Mouse (Mus musculus) ES-E14 (cell line): ENCODE measurements around the gene Cdc42bpg. TPM values are rescaled to one million over a fixed set of nuclear protein-coding genes. Genes with fewer than 3 reads are reported as not detected.

Experiments used
- DNase-seq: peaks from one replicate; pipeline ENCODE4 v3.0.0-alpha.2; 2013; ENCODE audit warnings: low read depth, low spot score
- H3K27ac ChIP-seq: 2 replicates; pipeline ENCODE4 v1.5.1; 2012; ENCODE audit warnings: low read depth, mild to moderate bottlenecking, low read length, moderate library complexity, mixed read lengths; ENCODE audit not compliant: poor library complexity, insufficient read depth, severe bottlenecking
- H3K36me3 ChIP-seq: 2 replicates; pipeline ENCODE4 v1.6.1; 2012; ENCODE audit warnings: mild to moderate bottlenecking, low read length, moderate library complexity, mixed read lengths; ENCODE audit not compliant: control insufficient read depth, poor library complexity, insufficient read depth, severe bottlenecking
- H3K4me1 ChIP-seq, 2 experiments: fragments of 150-350 bp in 1 of 2; sonication (generic) in 1 of 2; 2 replicates each; pipeline ENCODE4 v1.6.1; 2012; ENCODE audit warnings: low read length in 2 of 2, mild to moderate bottlenecking in 1 of 2, mixed read lengths in 1 of 2; ENCODE audit not compliant: control insufficient read depth in 2 of 2, insufficient read depth in 2 of 2, poor library complexity in 1 of 2
- H3K4me3 ChIP-seq, 2 experiments: fragments of 150-350 bp in 1 of 2; sonication (generic) in 1 of 2; 2 replicates each; pipeline ENCODE4 v1.5.1; 2012; ENCODE audit warnings: low read length in 2 of 2, low read depth in 1 of 2, mild to moderate bottlenecking in 1 of 2, mixed read lengths in 1 of 2; ENCODE audit not compliant: insufficient read depth in 1 of 2, poor library complexity in 1 of 2, severe bottlenecking in 1 of 2
- H3K9ac ChIP-seq: 2 replicates; pipeline ENCODE4 v1.6.1; 2012; ENCODE audit warnings: low read depth, mild to moderate bottlenecking, low read length, mixed read lengths; ENCODE audit not compliant: poor library complexity, insufficient read depth, severe bottlenecking
- H3K9me3 ChIP-seq: fragments of 150-350 bp; sonication (generic); 2 replicates; pipeline ENCODE4 v1.6.1; 2012; ENCODE audit warnings: low read depth, mild to moderate bottlenecking, low read length; ENCODE audit not compliant: control insufficient read depth, insufficient read depth
- CHD2 ChIP-seq: IDR thresholded peaks from 2 replicates; pipeline ENCODE4 v1.6.1; 2014; ENCODE audit warnings: mild to moderate bottlenecking, low read depth, low read length, inconsistent platforms
- HCFC1 ChIP-seq: IDR thresholded peaks from 2 replicates; pipeline ENCODE4 v1.6.1; 2012; ENCODE audit warnings: low read length, inconsistent platforms, borderline replicate concordance; ENCODE audit not compliant: insufficient read depth
- MAFK ChIP-seq: IDR thresholded peaks from 2 replicates; pipeline ENCODE4 v1.6.1; 2014; ENCODE audit warnings: mild to moderate bottlenecking, low read depth, low read length, inconsistent platforms; ENCODE audit not compliant: insufficient read depth
- ZC3H11A ChIP-seq: IDR thresholded peaks from 2 replicates; pipeline ENCODE4 v1.6.1; 2012; ENCODE audit warnings: low read depth, mild to moderate bottlenecking, inconsistent platforms, low read length, borderline replicate concordance
- ZNF384 ChIP-seq: IDR thresholded peaks from 2 replicates; pipeline ENCODE4 v1.6.1; 2012; ENCODE audit warnings: low read depth, low read length, inconsistent platforms
- in situ Hi-C, 2 experiments: fragments of 600-800 bp; cut with MboI; formaldehyde crosslinking; loops; one replicate each; pipeline ENCODE4 v1.15.1; 2025; ENCODE audit warnings: low sequenced_read_pairs in 2 of 2, inconsistent platforms in 1 of 2; ENCODE audit not compliant: unreplicated experiment in 2 of 2
- total RNA-seq: library from RNA; depleted of rRNA; stranded (reverse); fragments of 300-350 nt; gene quantifications from 2 replicates; pipeline ENCODE4 v1.2.3, GENCODE M21; 2012

Gene Cdc42bpg
- total RNA-seq, 1 experiment: 35.5 TPM

GRCm38 (mm10) chr19:6363091-6363410, 56.8 kb downstream of the Cdc42bpg start:
- Histone ChIP-seq H3K4me3 (peak overlapping the region; percentile 44 to 70), H3K4me1 (peaks cover 2 to 3% of the 10 kb centered on the region in 2 experiments; a peak in 2 of 4 replicates), H3K9me3 (no peaks in the 10 kb centered on the region), H3K36me3 (peaks cover 18% of the 10 kb centered on the region), H3K9ac (peak overlapping the region; percentile 55), H3K27ac (no peak overlapping the region)
- TF ChIP-seq HCFC1 (no peak), MAFK (no peak), CHD2 (no peak), ZC3H11A (no peak), ZNF384 (no peak)
- no peak for DNase-seq
- in situ Hi-C loops: no loop called here

- Histone ChIP-seq H3K9ac (peak within 1 kb of the TSS; percentile 97), H3K4me3 (peak within 1 kb of the TSS; percentile 88 to 89), H3K27ac (peak within 1 kb of the TSS; percentile 92), H3K36me3 (peaks cover 22% of the 10 kb centered on the region), H3K4me1 (peaks cover 2 to 3% of the 10 kb centered on the region in 2 experiments; a peak in 2 of 4 replicates), H3K9me3 (no peaks in the 10 kb centered on the region)
- in situ Hi-C loops: no loop called here
- TF ChIP-seq CHD2: peak; percentile 16; the same call in 1 of the 2 replicates
- TF ChIP-seq HCFC1: no peak; the same call in 1 of the 2 replicates
- DNase-seq: peak; percentile 98
Observed at GRCm38 (mm10) chr19:6363411-6364240, 57.4 kb downstream of the Cdc42bpg start, which contains the start of gene Sf1. TSS of gene Sf1 (plus strand) at chr19:6363690.

- H3K4me3 ChIP-seq: peak overlapping the region; percentile 88 to 89
- peak; percentile 82 for DNase-seq
- H3K36me3 ChIP-seq: peaks cover 24% of the 10 kb centered on the region
- in situ Hi-C loops: no loop called here
- peak overlapping the region; percentile 97 for H3K9ac ChIP-seq
- H3K9me3 ChIP-seq: no peaks in the 10 kb centered on the region
- TF ChIP-seq HCFC1: peak; percentile 57; the same call in 1 of the 2 replicates
- no peak for TF ChIP-seq MAFK
- peak overlapping the region; percentile 92 for H3K27ac ChIP-seq
- peaks cover 2 to 3% of the 10 kb centered on the region in 2 experiments; a peak in 2 of 4 replicates for H3K4me1 ChIP-seq
Observed at GRCm38 (mm10) chr19:6364317-6364725, 58.1 kb downstream of the Cdc42bpg start.

GRCm38 (mm10) chr19:6364842-6365241, 58.6 kb downstream of the Cdc42bpg start:
- no peak overlapping the region; the same call in 1 of the 2 replicates for H3K27ac ChIP-seq
- no peak for DNase-seq

More at GRCm38 (mm10) chr19:6364842-6365241, 58.6 kb downstream of the Cdc42bpg start:
- TF ChIP-seq CHD2 (no peak), ZNF384 (no peak), HCFC1 (no peak), MAFK (no peak), ZC3H11A (no peak)
- Histone ChIP-seq H3K36me3 (peaks cover 24% of the 10 kb centered on the region), H3K9ac (peak overlapping the region; percentile 97; the same call in 1 of the 2 replicates), H3K9me3 (no peaks in the 10 kb centered on the region), H3K4me1 (peaks cover 2 to 3% of the 10 kb centered on the region in 2 experiments; a peak in 2 of 4 replicates), H3K4me3 (peak overlapping the region; percentile 88 to 89)
- in situ Hi-C loops: no loop called here
